Mouse (Mus musculus): ENCODE results near the gene Sipa1l1.

DNA sequence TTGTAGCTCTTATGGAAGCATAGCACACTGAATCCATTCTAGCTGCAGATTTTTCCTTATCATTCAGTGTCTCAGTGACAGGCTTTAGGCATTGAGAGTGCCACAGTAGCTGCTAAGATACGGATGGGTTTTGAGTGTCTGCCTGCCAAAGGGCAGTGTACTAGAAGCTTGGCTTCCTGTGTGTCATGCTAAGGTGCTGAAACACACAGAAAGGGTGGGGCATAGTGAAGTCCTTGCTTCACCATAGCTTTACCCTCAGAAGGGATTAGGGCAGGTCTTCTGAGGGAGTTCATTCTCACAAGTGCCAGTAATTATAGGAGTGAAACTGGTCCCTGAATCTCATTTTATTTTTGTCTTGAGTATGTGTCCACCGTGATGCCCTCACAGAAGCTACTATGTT is 82.2 kb downstream of the Sipa1l1 start:
- TF ChIP-seq CTCF (IDR thresholded peaks at IDR 0.05; ENCODE audit: borderline replicate concordance, insufficient read depth, low read length) (no peak), POLR2A (IDR thresholded peaks at IDR 0.05; ENCODE audit: low read depth, low read length) (no peak)

Measured in embryonic fibroblast, embryonic 13.5 days (primary cell).